Mouse (Mus musculus) C2C12 (cell line): ENCODE measurements at regions not wholly inside any gene's neighbourhood (a gene's known extent, or its start where the extent isn't known, plus 50 kb on each side); places are given as distances from the start of the nearest gene placed in this dataset.
"Not testable (repeated sequence)": the region's sequence is repeated elsewhere in the genome, so short reads cannot be mapped to it uniquely, and the experiment has no call there.

ENCODE experiments used
- H3K27me3 ChIP-seq: one replicate; pipeline ENCODE4 v1.6.1; 2011; ENCODE audit not compliant: control insufficient read depth, insufficient read depth, insufficient read length
- H3K36me3 ChIP-seq: one replicate; pipeline ENCODE4 v1.6.1; 2011; ENCODE audit not compliant: control insufficient read depth, insufficient read depth
- H3K4me3 ChIP-seq: one replicate; pipeline ENCODE4 v1.5.1; 2011; ENCODE audit warnings: mild to moderate bottlenecking, control low read depth; ENCODE audit not compliant: poor library complexity, insufficient read depth, severe bottlenecking
- H3K79me2 ChIP-seq: one replicate; pipeline ENCODE4 v1.6.1; 2011; ENCODE audit not compliant: control insufficient read depth, insufficient read depth
- H3K79me3 ChIP-seq: one replicate; pipeline ENCODE4 v1.6.1; 2011; ENCODE audit warnings: low read depth, control low read depth
- H3ac ChIP-seq: one replicate; pipeline ENCODE3; 2011; ENCODE audit warnings: low read depth; ENCODE audit not compliant: control insufficient read depth, insufficient read length
- CEBPB ChIP-seq: IDR thresholded peaks from one replicate; pipeline ENCODE4 v1.6.1; 2011; ENCODE audit warnings: low read depth, mild to moderate bottlenecking, control low read depth, moderate library complexity
- CTCF ChIP-seq: IDR thresholded peaks from one replicate; pipeline ENCODE4 v1.5.1; 2011; ENCODE audit not compliant: control insufficient read depth, insufficient read depth, insufficient read length
- FOSL1 ChIP-seq: IDR thresholded peaks from one replicate; pipeline ENCODE4 v1.8.0; 2011; ENCODE audit warnings: mild to moderate bottlenecking, low read length; ENCODE audit not compliant: poor library complexity, insufficient read depth, severe bottlenecking
- MAX ChIP-seq: IDR thresholded peaks from one replicate; pipeline ENCODE4 v1.6.1; 2011; ENCODE audit warnings: mild to moderate bottlenecking, control low read depth
- MYOD1 ChIP-seq: IDR thresholded peaks from one replicate; pipeline ENCODE4 v1.6.1; 2011; ENCODE audit warnings: low read depth; ENCODE audit not compliant: control insufficient read depth, insufficient read length
- MYOG ChIP-seq: IDR thresholded peaks from one replicate; pipeline ENCODE4 v1.6.1; 2011; ENCODE audit not compliant: control insufficient read depth, insufficient read length; ENCODE audit errors: extremely low read depth
- USF1 ChIP-seq: IDR thresholded peaks from one replicate; pipeline ENCODE4 v1.6.1; 2011; ENCODE audit warnings: low read depth, mild to moderate bottlenecking, control low read depth, moderate library complexity

DNA sequence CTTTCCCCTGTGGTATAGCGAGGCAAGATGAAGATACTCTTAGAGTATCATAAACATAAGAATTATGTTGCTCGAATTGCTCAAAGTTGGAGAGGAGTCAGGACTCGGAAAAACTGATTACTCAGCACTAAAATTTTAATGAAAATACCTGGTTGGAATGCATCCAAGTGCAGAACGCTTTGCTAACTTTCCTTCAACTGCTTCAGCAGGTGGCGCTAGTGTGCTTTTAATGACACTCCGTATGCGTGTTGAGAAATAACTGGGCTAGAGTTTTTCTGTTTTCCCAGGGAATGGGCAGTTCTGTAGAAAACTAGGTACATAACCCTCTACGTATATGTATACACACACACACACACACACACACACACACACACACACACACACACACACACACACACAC is 221.0 kb downstream of the Grxcr1 start:
- no peak for TF ChIP-seq USF1
- TF ChIP-seq CTCF: no peak
- no peak for TF ChIP-seq MYOD1
- no peak for TF ChIP-seq MAX
- TF ChIP-seq MYOG: no peak
- TF ChIP-seq CEBPB: no peak
- no peak for TF ChIP-seq FOSL1
- no peak overlapping the region for H3K4me3 ChIP-seq
- no peaks in the 10 kb centered on the region for H3K36me3 ChIP-seq
- no peaks in the 10 kb centered on the region for H3K79me3 ChIP-seq
- no peaks in the 10 kb centered on the region for H3K27me3 ChIP-seq
- H3K79me2 ChIP-seq: no peaks in the 10 kb centered on the region
- H3ac ChIP-seq: no peak overlapping the region

DNA sequence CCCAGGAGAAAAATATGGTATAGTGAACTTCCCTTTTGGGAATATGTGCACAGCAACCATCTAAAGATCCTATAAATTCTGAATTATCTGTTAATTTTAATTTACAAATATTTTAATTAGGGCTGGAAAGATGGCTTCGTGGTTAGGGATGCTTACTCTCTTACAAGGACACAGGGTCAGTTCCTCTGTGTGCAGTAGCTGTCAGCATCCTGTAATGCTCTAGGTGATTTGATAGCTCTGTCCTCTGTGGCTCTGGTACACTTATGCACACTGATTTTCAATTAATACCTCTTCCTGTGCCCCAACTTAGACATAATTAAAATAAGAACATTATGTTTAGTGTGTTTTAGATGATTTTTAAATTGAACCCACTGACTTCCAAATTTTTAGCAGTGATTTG is 221.8 kb downstream of the Grxcr1 start:
- no peaks in the 10 kb centered on the region for H3K36me3 ChIP-seq
- TF ChIP-seq CTCF (no peak), MYOD1 (no peak), MYOG (no peak), CEBPB (no peak), MAX (no peak)
- no peaks in the 10 kb centered on the region for H3K79me3 ChIP-seq
- no peaks in the 10 kb centered on the region for H3K27me3 ChIP-seq
- H3K4me3 ChIP-seq: no peak overlapping the region
- no peak overlapping the region for H3ac ChIP-seq
- no peaks in the 10 kb centered on the region for H3K79me2 ChIP-seq

DNA sequence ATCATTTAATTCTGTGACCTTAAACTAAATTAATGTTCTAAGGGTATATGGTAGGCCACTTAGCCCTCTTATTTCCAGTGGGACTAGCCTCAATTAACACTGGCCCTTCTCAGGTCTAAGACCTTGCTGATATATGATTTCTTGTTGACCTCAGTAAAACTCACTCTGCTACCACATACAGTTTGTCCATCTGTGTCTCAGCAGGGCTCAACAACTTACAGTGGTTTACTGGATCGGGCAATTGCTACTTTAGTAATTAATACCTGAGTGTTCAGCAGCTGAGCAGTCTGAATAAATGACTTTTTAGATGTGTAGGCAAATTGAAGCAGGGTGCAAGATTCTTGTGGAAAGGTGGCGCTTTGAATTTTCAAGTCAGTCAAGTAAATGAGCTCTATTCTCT is 222.5 kb downstream of the Grxcr1 start:
- H3K79me3 ChIP-seq: no peaks in the 10 kb centered on the region
- H3ac ChIP-seq: no peak overlapping the region
- no peaks in the 10 kb centered on the region for H3K36me3 ChIP-seq
- H3K79me2 ChIP-seq: no peaks in the 10 kb centered on the region
- H3K4me3 ChIP-seq: no peak overlapping the region
- no peak for TF ChIP-seq MAX
- TF ChIP-seq CTCF: no peak
- H3K27me3 ChIP-seq: no peaks in the 10 kb centered on the region

DNA sequence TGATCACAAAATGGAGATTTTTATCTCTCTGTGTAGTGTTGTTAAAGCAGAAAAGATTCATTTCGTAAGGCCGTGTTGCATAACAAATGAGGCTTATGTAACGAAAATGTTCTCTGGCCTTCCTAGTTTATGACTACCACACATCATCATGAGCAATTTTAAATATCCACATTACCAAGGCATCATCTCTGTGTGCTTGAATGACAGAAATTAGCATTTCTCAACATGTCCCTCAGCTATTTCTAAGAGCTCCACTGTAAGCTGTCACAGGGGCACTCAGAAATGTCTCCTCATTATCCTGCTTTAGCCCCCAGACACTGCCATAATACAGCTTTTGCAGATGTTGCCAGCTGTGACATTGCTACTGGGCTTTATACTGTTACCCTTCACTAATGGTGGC is 232.6 kb downstream of the Grxcr1 start:
- Histone ChIP-seq H3K79me3 (no peaks in the 10 kb centered on the region), H3K27me3 (no peaks in the 10 kb centered on the region), H3ac (no peak overlapping the region), H3K79me2 (no peaks in the 10 kb centered on the region), H3K4me3 (no peak overlapping the region), H3K36me3 (no peaks in the 10 kb centered on the region)
- TF ChIP-seq MAX (no peak), FOSL1 (no peak), MYOD1 (no peak), USF1 (no peak), MYOG (no peak), CEBPB (no peak), CTCF (no peak)

DNA sequence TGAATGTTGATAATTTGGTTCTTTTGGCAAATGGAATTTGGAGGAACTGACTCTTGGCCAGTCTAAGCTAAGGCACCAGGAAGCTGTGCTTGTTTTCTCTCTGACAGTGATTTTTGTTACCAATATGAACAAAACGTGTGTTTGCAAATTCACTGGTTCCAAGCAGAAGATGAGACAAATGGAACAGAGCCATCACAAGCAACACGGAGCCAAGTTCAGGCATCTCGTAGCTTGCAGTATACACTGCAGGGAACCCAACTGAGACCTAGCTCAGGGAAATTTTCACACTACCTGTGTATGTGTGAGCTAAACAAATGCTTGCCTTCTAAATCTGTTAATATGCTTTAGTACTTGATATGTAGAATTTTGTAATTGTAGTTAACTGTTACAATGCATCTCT is 242.6 kb downstream of the Grxcr1 start:
- Histone ChIP-seq H3K79me2 (no peaks in the 10 kb centered on the region), H3K79me3 (no peaks in the 10 kb centered on the region), H3K27me3 (no peaks in the 10 kb centered on the region), H3ac (no peak overlapping the region), H3K36me3 (no peaks in the 10 kb centered on the region), H3K4me3 (no peak overlapping the region)
- TF ChIP-seq MAX (no peak), USF1 (no peak), MYOD1 (no peak), FOSL1 (no peak), CTCF (no peak), CEBPB (no peak), MYOG (no peak)

DNA sequence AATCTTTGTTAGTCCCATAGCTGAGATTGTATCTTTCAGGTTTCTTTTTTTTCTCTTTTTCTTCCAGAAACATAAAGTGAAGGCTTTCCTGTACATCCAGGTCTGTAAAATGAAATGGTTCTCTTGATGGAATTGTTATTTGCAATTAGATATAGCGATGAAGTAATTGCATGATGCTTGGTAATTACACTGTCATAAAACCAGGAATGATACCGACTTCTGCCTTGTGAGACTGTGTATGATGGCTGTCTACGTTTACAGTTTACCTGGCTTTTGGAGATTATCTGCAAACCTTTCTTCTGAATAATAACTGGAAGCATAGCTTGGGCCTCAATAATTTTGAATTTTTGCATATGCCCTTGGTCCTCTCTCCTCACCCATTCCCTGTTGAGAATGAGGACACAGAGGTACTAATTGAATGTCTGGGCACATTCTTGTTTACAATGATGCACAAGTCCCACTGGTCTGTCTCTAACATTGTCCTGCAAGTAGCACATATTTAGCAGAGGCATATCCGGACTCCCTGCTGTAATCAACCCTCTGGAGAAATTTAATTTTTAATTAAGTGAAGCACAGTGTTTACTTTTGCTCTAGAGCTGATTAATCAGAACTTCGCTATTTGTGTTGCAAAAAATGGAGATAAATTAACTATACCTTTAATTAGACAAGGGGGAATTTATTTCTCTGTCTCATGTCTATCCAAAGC is 244.1 kb downstream of the Grxcr1 start:
- H3ac ChIP-seq: no peak overlapping the region
- H3K36me3 ChIP-seq: no peaks in the 10 kb centered on the region
- TF ChIP-seq FOSL1 (no peak), CEBPB (no peak), MYOG (no peak), CTCF (no peak), MYOD1 (no peak), USF1 (no peak), MAX (no peak)
- no peak overlapping the region for H3K4me3 ChIP-seq
- H3K79me2 ChIP-seq: no peaks in the 10 kb centered on the region
- no peaks in the 10 kb centered on the region for H3K27me3 ChIP-seq
- no peaks in the 10 kb centered on the region for H3K79me3 ChIP-seq

DNA sequence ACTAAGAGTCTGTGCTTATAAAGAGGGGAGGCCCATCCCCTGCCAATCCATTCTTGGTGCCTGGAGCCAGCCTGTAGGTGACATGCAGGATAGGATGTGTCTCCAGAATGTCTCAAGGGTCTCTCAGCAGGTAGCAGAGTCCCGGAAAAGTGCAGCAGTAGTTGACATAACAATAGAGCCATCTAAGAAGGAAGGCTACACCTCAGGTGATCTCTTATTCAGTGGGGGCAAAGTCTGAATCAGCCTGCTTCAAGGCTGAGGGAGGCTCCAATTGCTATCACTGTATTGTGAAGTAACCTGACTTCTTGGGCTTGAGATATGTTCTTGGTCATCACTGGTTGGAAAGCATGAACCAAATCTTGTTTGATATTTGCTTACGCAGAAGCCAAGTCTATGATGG is 264.1 kb downstream of the Grxcr1 start:
- not testable (repeated sequence) for H3K79me2 ChIP-seq, H3K27me3 ChIP-seq, H3ac ChIP-seq, H3K36me3 ChIP-seq, H3K4me3 ChIP-seq, H3K79me3 ChIP-seq
